Mouse (Mus musculus) testis, adult 2 months (tissue): Measurements from ENCODE around the gene Pars2.

Experiments
- CTCF ChIP-seq: fragments of 200-500 bp; IDR thresholded peaks from 2 replicates; pipeline ENCODE4 v1.5.1; 2012; ENCODE audit warnings: low read depth, mild to moderate bottlenecking, inconsistent platforms, low read length, moderate library complexity; ENCODE audit not compliant: control insufficient read depth, insufficient read depth, insufficient replicate concordance
- POLR2A ChIP-seq: fragments of 200-500 bp; IDR thresholded peaks from 2 replicates; pipeline ENCODE4 v1.6.1; 2012; ENCODE audit warnings: low read depth, mild to moderate bottlenecking, inconsistent platforms, low read length, moderate library complexity; ENCODE audit not compliant: control insufficient read depth

GRCm38 (mm10) chr4:106693841-106694430 lies 43.1 kb downstream of the Pars2 start:
- TF ChIP-seq CTCF (no peak), POLR2A (no peak)
